Mouse (Mus musculus): Measurements from ENCODE around the gene Mx1. TPM values are rescaled to one million over a fixed set of nuclear protein-coding genes. Genes with fewer than 3 reads are reported as not detected.

Mx1 gene
- polyA plus RNA-seq, 1 experiment from 2014 or later, result not detected

- Histone ChIP-seq H3K4me1 (no peaks in the 10 kb centered on the region), H3K9me3 (no peaks in the 10 kb centered on the region), H3K36me3 (no peaks in the 10 kb centered on the region), H3K4me3 (no peak overlapping the region), H3K4me2 (replicated peaks) (no peak overlapping the region), H3K9ac (replicated peaks) (no peak overlapping the region), H3K27me3 (no peaks in the 10 kb centered on the region), H3K27ac (replicated peaks) (no peak overlapping the region)
- no peak for ATAC-seq (replicated peaks)
- WGBS, result 84% methylated on average over 2 of the region's 2 CpGs
Measured at GRCm38 (mm10) chr16:97478655-97479054, 15.9 kb upstream of the Mx1 start.

- ATAC-seq (replicated peaks), result no peak
- 89% methylated on average over 1 of the region's 1 CpGs for WGBS
- Histone ChIP-seq H3K4me3 (no peak overlapping the region), H3K4me2 (replicated peaks) (no peak overlapping the region), H3K9ac (replicated peaks) (no peak overlapping the region), H3K9me3 (no peaks in the 10 kb centered on the region), H3K4me1 (no peaks in the 10 kb centered on the region), H3K27ac (replicated peaks) (no peak overlapping the region), H3K27me3 (no peaks in the 10 kb centered on the region), H3K36me3 (no peaks in the 10 kb centered on the region)
Measured at GRCm38 (mm10) chr16:97476524-97476923, 13.8 kb upstream of the Mx1 start.

DNA sequence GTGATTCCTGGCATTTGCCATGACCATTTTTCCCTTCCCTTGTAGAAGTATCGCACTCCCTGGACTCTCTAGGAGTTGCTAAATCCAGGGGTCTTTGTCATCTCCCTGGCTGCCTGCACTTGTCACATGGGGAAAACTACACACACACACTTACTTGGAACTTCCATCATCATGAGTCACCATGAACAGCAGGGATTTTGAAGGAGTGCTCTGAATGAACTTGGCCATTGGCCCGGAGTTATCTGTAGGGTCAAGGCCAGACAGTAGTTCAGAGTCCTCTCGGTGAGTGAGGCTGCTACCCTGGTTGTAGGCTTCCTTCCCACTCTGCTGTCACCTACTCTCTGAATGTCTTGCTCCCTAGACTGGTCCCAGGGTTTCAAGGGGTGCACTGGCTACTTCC is 12.9 kb upstream of the Mx1 start:
- Histone ChIP-seq H3K4me3 (no peak overlapping the region), H3K9me3 (no peaks in the 10 kb centered on the region), H3K27me3 (no peaks in the 10 kb centered on the region), H3K4me1 (no peaks in the 10 kb centered on the region), H3K9ac (replicated peaks) (no peak overlapping the region), H3K27ac (replicated peaks) (no peak overlapping the region), H3K4me2 (replicated peaks) (no peak overlapping the region), H3K36me3 (no peaks in the 10 kb centered on the region)
- WGBS, result 92% methylated on average over 3 of the region's 3 CpGs
- no peak for ATAC-seq (replicated peaks)

DNA sequence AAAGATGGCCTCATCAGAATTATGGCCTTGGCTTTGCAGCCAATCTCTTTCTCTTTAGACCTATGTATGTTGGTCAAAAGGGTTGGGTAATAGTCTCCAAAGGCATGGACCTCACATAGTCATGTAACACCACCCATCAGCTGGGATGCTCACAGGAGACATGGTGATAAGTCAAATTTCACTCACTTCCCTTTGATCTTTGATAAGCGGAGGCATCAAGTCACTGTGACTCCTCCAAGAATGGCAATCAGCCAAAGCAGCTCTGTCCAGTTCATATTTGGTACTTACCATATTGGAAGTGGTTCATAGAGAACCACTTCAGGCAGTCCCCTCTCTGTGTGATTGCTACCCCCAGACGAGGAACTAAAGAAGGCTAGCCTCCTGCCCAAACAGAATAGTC is 12.0 kb upstream of the Mx1 start:
- no peaks in the 10 kb centered on the region for H3K4me1 ChIP-seq
- 83% methylated on average over 2 of the region's 2 CpGs for WGBS
- H3K9ac ChIP-seq (replicated peaks), result no peak overlapping the region
- H3K36me3 ChIP-seq, result no peaks in the 10 kb centered on the region
- no peak overlapping the region for H3K27ac ChIP-seq (replicated peaks)
- no peak overlapping the region for H3K4me2 ChIP-seq (replicated peaks)
- H3K27me3 ChIP-seq, result no peaks in the 10 kb centered on the region
- H3K4me3 ChIP-seq, result no peak overlapping the region
- ATAC-seq (replicated peaks), result no peak
- H3K9me3 ChIP-seq, result no peaks in the 10 kb centered on the region

DNA sequence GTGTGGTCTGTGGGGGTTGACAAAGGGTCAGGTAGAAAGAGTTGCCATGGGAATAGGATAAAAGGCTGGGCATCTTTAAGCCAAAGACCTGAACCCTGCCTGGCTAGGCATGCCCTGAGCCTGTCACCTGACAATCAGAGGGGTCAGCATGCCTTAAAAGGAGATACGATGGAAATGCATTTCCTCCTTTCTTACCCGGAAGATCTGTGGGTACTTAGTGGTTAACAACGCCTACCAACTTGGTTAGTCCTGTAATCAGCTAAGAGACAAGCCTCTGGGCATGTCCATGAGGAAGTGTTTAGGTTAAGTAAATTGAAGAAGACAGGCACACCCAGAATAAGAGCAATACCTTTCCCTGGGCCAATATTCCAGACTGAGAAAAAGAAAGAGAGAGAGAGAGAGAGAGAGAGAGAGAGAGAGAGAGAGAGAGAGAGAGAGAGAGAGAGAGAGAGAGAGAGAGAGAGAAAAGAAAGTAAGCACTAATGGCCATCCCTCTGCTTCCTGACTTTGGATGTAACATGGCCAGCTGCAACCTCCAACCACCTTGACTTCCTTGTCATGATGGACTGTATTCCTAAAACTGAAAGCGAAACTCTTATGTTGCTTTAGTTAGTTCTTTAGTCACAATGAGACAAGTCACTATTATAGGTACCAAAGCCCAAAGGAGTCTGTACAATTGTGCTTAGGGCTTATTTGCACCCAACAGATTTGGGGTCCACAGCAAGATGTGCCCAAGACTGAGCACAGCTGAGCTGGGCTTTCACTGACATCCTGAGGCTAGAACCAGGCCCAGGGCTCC is 5.5 kb upstream of the Mx1 start:
- no peaks in the 10 kb centered on the region for H3K4me1 ChIP-seq
- 81% methylated on average over 4 of the region's 4 CpGs for WGBS
- no peaks in the 10 kb centered on the region for H3K27me3 ChIP-seq
- H3K36me3 ChIP-seq, result no peaks in the 10 kb centered on the region
- no peak overlapping the region for H3K9ac ChIP-seq (replicated peaks)
- H3K9me3 ChIP-seq, result no peaks in the 10 kb centered on the region
- H3K27ac ChIP-seq (replicated peaks), result no peak overlapping the region
- ATAC-seq (replicated peaks), result no peak
- no peak overlapping the region for H3K4me3 ChIP-seq
- H3K4me2 ChIP-seq (replicated peaks), result no peak overlapping the region

DNA sequence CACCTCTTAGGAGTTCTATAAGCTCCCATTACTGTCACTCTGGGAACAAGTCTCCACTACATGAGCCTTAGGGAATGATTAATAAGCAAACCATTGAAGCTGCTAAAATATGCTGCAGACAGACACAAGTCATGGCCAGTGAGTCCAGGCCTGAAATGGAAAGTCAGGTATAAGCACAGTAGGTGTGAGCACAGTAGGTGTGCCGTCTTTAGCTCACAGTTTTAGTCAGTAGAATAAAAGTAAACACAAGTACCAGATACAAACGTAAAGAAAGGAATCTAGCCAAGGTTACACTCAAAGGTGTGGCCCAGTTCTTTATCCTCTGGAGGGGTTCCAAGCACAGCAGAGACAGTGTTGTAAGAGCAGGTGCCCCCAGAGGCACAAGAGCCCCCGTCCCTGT is 4.8 kb upstream of the Mx1 start:
- Histone ChIP-seq H3K4me1 (0 out of 2 replicates have a peak, but pooled peaks cover 4% of the 10 kb centered on the region), H3K4me3 (no peak overlapping the region), H3K27ac (replicated peaks) (no peak overlapping the region), H3K9ac (replicated peaks) (no peak overlapping the region), H3K36me3 (no peaks in the 10 kb centered on the region), H3K9me3 (no peaks in the 10 kb centered on the region), H3K27me3 (no peaks in the 10 kb centered on the region), H3K4me2 (replicated peaks) (no peak overlapping the region)
- ATAC-seq (replicated peaks), result no peak
- WGBS, result 73% methylated on average over 3 of the region's 3 CpGs

DNA sequence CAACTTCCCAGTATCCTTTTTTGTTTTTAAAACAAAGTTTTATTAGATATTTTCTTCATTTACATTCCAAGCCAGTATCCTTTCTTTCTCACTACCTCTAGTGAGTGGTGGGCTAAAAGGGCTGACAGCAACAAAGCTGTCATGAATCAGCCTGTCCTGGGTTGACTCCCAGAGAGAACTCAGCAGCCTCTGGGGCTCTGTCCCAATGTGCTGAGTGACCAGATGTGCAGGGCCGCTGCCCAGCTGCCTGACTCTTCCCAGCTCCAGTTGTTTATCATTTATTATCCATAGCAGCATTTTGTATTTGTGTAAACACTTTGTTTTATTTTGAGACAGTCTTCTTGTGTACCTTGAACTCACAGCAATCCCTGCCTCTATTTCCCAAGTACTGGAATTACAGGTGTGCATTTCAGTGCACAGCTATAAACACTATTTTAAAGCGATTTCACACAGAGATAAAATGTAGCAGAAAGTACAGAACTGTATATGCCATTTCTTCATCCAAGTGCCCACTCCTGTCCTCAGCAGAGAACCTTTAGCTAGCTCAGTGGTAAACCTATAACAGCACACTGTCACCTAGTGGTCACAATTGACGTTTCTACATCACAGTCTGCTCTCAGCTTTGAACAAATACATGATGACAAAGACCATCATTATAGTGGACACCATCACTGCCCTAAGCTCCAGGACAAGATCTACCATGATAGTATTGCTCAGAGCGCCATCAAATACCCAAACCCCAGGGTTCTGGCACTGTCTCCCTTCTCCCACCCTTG is 3.7 kb upstream of the Mx1 start:
- 62% methylated on average over 4 of the region's 4 CpGs for WGBS
- H3K27ac ChIP-seq (replicated peaks), result no peak overlapping the region
- 0 out of 2 replicates have a peak, but pooled peaks cover 4% of the 10 kb centered on the region for H3K4me1 ChIP-seq
- no peaks in the 10 kb centered on the region for H3K9me3 ChIP-seq
- H3K4me3 ChIP-seq, result no peak overlapping the region
- no peak overlapping the region for H3K9ac ChIP-seq (replicated peaks)
- ATAC-seq (replicated peaks), result no peak
- H3K4me2 ChIP-seq (replicated peaks), result no peak overlapping the region
- no peaks in the 10 kb centered on the region for H3K27me3 ChIP-seq
- H3K36me3 ChIP-seq, result no peaks in the 10 kb centered on the region

DNA sequence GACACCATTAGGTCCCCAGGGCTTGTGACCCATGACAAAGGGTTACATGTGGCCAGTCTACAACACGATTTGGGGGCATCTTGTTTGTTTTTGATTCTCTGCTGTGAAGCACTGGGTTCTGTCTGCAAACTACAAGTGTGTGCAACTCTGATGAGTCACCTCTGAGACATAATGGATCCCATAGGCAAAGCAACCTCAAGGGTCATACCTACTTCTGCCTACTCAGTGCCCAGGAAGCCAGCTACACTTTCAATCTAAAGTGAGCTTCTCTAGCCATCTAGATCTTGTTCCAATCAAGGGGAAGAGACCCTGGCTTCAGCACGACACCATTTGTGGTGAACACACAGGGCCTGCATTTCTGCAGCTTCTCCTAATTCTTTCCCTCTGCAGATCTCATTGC is 1.4 kb downstream of the Mx1 start:
- Histone ChIP-seq H3K27me3 (no peaks in the 10 kb centered on the region), H3K36me3 (no peaks in the 10 kb centered on the region), H3K4me2 (replicated peaks) (no peak overlapping the region), H3K9ac (replicated peaks) (no peak overlapping the region), H3K27ac (replicated peaks) (no peak overlapping the region), H3K4me1 (0 out of 2 replicates have a peak, but pooled peaks cover 4% of the 10 kb centered on the region), H3K4me3 (no peak overlapping the region), H3K9me3 (no peaks in the 10 kb centered on the region)
- no peak for ATAC-seq (replicated peaks)
- WGBS, result 75% methylated on average over 2 of the region's 2 CpGs

GRCm38 (mm10) chr16:97459831-97460230 is 2.9 kb downstream of the Mx1 start:
- Histone ChIP-seq H3K4me2 (replicated peaks) (no peak overlapping the region), H3K9ac (replicated peaks) (no peak overlapping the region), H3K4me1 (0 out of 2 replicates have a peak, but pooled peaks cover 4% of the 10 kb centered on the region), H3K4me3 (no peak overlapping the region), H3K36me3 (no peaks in the 10 kb centered on the region), H3K27me3 (no peaks in the 10 kb centered on the region), H3K9me3 (no peaks in the 10 kb centered on the region), H3K27ac (replicated peaks) (no peak overlapping the region)
- 84% methylated on average over 1 of the region's 1 CpGs for WGBS
- no peak for ATAC-seq (replicated peaks)

DNA sequence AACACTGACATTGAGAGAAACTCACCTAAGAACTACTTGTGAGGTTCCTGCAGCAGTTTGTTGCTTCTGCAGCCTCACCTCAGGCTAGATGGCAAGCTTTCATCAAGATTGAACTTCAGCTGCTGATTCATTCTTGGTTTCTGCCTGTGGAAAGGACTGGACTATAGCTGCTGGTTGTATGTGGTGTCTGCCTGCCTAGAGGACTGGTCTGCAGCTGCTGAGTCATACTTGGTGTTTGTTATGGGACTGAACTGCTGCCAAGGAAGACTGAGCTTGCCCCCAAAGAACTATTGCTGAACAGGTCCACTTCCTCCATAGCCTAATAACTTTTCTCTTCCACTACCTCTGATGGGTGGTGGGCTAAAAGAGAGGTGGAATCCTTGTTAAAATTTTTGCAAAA is 15.3 kb downstream of the Mx1 start:
- H3K27me3 ChIP-seq, result no peaks in the 10 kb centered on the region
- no peak for ATAC-seq (replicated peaks)
- no peaks in the 10 kb centered on the region for H3K9me3 ChIP-seq
- no peak overlapping the region for H3K9ac ChIP-seq (replicated peaks)
- no peak overlapping the region for H3K27ac ChIP-seq (replicated peaks)
- H3K4me1 ChIP-seq, result no peaks in the 10 kb centered on the region
- no peak overlapping the region for H3K4me3 ChIP-seq
- H3K4me2 ChIP-seq (replicated peaks), result no peak overlapping the region
- H3K36me3 ChIP-seq, result no peaks in the 10 kb centered on the region

GRCm38 (mm10) chr16:97443670-97444263 is 18.9 kb downstream of the Mx1 start:
- Histone ChIP-seq H3K4me2 (replicated peaks) (no peak overlapping the region), H3K9me3 (no peaks in the 10 kb centered on the region), H3K4me1 (no peaks in the 10 kb centered on the region), H3K9ac (replicated peaks) (no peak overlapping the region), H3K27ac (replicated peaks) (no peak overlapping the region), H3K27me3 (no peaks in the 10 kb centered on the region), H3K36me3 (no peaks in the 10 kb centered on the region), H3K4me3 (no peak overlapping the region)
- WGBS, result 50% methylated on average over 14 of the region's 14 CpGs
- ATAC-seq (replicated peaks), result no peak

GRCm38 (mm10) chr16:97441967-97442366 is 20.7 kb downstream of the Mx1 start:
- ATAC-seq (replicated peaks), result no peak
- no peaks in the 10 kb centered on the region for H3K9me3 ChIP-seq
- H3K4me2 ChIP-seq (replicated peaks), result no peak overlapping the region
- WGBS, result 90% methylated on average over 9 of the region's 9 CpGs
- H3K27me3 ChIP-seq, result no peaks in the 10 kb centered on the region
- H3K36me3 ChIP-seq, result no peaks in the 10 kb centered on the region
- H3K4me3 ChIP-seq, result no peak overlapping the region
- H3K9ac ChIP-seq (replicated peaks), result no peak overlapping the region
- H3K4me1 ChIP-seq, result peaks cover 3% of the 10 kb centered on the region; the same call in 1 of the 2 replicates
- no peak overlapping the region for H3K27ac ChIP-seq (replicated peaks)
